Mouse (Mus musculus) G1E (cell line): Measurements from ENCODE around the gene Apol7b.
"Not testable (repeated sequence)": the region's sequence is repeated elsewhere in the genome, so short reads cannot be mapped to it uniquely, and the experiment has no call there.

Experiments
- CTCF ChIP-seq: IDR thresholded peaks from 2 replicates; pipeline ENCODE4 v1.5.1; 2012; ENCODE audit warnings: low read depth, low read length, inconsistent platforms, mixed read lengths
- TAL1 ChIP-seq: conservative IDR thresholded peaks from 2 replicates; pipeline ENCODE4 v1.6.1; 2012; ENCODE audit warnings: low read depth, low read length, inconsistent platforms, mixed read lengths

- not testable (repeated sequence) for TF ChIP-seq CTCF, TAL1
These were observed 53.5 kb downstream of the Apol7b start for GRCm38 (mm10) chr15:77393832-77394231.
